Mouse (Mus musculus) heart, postnatal 4 days (tissue): Measurements from ENCODE around the gene Cyp27b1. TPM values are rescaled to one million over a fixed set of nuclear protein-coding genes. Genes with fewer than 3 reads are reported as not detected.
"Not testable (repeated sequence)": the region's sequence is repeated elsewhere in the genome, so short reads cannot be mapped to it uniquely, and the experiment has no call there.

Experiments
- DNase-seq: peaks from one replicate; pipeline ENCODE4 v3.0.0; 2021
- total RNA-seq, 2 experiments: library from RNA; stranded (reverse); gene quantifications; 2 replicates each; pipeline ENCODE4 v1.2.3; 2021

Cyp27b1 gene
- total RNA-seq, 2 experiments from 2014 or later, result 0.45 TPM; not detected in 1

DNA sequence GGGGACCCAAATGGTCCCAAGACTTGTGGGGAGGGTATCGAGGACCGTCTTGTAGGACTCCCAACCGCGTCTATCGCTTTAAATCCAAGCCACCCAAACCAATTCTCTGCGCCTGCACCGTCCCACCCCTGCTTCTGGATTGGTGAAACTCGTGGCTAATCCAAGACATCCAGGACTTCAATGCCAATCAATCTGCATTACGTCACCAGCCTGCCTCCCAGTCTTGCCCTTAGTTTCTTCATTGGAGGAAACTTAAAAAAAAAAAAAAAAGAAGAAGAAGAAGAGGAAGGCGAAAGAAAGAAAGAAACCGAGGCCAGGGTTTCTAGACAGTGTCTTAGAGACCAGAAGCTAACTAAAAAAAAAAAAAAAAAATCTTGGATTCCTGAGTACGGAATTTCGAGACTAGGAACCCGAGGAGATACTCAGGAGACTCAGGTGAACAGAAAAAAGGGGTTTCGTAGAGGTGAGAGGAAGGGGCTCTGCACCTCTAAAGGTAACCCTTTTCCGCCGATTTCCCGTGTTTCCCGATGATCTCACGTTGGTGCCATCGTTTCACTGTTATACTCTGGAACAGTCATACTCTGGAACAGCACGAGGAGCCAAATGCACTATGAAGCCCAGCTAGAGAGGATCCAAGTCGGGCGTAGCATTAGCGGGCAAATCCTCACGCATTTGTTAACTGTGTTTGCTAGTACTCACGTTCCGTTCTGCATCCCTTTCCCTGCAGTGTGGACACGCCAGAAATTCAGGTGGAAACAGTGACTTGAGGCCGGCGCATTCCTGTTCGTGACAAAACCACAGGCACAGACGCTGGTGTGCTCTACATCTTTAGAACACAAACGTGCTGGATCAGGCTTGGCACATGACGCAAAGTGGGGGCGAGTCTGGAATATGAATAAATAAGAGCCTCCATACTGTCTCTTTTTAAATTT lies 22.4 kb downstream of the Cyp27b1 start, which contains the start of gene Tspan31:
TSS of gene Tspan31 (minus strand) at position 75 of the 932 bp plus-strand sequence.
- peak; percentile 88 for DNase-seq

DNA sequence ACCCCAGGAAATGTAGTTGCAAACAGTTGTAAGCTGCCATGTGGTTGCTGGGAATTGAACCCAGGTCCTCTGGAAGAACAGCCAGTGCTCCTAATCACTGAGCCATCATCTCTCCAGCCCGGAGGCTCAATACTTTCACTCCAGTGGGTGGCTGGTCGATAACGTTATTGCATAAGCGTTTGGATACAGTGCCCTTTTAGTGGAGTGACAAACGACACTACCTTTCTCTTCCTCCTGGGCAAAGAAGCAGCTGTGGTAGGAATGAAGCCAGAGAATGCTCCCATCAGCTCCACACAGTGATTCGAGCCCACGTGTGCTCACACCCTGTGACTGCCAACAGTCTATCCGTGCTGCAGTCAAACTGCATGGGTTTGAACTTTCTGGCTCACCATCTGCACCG lies 23.2 kb downstream of the Cyp27b1 start:
- no peak for DNase-seq

DNA sequence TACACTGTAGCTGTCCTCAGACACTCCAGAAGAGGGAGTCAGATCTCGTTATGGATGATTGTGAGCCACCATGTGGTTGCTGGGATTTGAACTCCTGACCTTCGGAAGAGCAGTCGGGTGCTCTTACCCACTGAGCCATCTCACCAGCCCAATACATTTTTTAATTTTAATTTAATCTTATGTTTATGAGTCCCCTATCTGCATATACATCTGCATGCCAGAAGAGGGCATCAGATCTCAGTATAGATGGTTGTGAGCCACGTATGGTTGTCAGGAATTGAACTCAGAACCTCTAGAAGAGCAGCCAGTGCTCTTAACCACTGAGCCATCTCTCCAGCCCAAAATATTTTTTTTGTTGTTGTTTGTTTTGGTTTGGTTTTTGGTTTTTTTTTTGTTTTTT lies 24.2 kb downstream of the Cyp27b1 start:
- not testable (repeated sequence) for DNase-seq

DNA sequence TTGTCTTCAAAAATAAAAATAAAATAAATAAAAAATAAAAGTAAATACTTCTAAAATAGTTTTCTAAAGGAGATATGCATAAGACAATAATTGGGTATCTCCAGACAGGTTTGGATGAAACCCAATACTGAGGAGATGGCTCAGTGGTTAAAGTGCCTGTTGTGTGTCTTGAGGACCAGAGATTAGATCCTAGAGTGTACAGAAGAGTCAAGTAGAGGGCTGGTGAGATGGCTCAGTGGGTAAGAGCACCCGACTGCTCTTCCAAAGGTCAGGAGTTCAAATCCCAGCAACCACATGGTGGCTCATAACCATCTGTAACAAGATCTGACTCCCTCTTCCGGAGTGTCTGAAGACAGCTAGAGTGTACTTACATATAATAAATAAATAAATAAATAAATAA lies 24.9 kb downstream of the Cyp27b1 start:
- DNase-seq, result not testable (repeated sequence)

DNA sequence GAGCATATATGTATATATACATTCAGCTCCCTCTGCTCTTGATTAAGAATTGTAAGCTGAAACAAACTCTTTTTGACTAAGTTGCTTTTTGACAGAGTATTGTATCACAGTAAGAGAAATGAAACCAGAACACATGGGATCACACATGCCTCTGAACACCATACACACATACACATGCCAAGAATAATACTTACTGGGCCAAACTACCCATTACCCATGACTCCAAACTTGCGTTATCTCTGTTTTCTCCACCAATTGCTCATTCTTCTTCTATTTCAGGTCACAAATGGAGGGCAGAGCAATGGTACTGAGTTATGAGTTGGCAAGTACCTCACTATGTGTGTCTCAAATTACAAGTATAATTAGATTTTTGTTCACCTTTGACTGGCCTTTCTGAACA lies 25.9 kb downstream of the Cyp27b1 start:
- no peak for DNase-seq

DNA sequence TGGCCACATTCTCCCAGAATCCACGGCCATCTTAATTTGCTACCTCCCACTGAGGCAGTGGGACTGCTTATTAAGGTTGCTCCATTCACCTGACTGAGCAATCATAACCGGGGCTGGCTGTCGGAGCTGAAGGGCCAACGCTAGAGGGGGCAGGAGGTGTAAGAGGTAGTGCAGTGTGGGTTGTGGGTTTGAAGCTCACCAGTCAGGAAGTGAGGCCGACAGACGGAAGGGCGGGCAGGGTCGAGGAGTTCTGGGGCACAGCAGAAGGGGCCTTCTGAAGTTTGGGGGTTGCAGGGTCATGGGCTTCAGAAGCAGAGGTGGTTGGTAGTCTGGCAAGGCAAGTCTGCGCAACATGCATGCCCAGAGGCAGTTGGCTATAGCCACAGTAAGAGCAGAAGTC lies 27.0 kb downstream of the Cyp27b1 start, which contains the start of gene Agap2:
TSS of gene Agap2 (plus strand) at position 205 of the 400 bp plus-strand sequence.
- no peak for DNase-seq

DNA sequence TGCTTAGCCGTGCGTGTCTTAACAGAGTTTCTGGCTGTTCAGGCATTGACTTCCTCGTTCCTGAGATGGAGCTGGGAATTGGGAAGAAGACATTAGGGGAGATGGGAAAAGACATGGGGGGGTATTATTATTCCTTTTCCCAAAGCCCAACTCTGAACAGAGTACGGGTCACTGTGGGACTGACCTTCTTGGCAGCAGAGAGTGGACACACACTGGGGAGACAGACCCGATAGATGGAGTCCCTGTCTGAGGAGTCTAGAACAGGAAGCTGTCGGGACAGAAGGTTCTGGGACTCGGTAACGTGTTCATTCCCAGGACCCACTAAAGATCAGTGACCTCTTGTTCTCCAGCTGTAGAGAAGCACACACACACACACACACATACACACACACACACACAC lies 27.6 kb downstream of the Cyp27b1 start:
- DNase-seq, result no peak

DNA sequence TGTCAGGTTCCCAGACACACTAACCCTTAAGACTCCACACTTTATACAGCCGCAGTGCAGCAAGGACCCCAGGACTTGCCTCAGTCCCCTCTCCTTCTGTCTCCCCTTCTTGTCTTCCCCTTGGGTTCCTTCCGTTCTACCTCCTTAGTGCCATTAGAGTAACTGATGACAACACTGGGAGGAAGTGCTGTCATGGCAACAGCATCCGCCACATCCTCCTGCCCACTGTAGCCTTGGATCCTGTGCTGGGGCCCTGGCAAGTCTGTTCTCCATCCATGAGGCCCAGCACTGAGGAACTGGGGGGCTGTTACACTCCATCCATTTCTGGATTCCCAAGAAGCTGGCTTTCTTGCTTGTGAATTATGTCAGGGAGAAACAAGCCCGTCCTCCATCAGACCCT lies 28.0 kb downstream of the Cyp27b1 start:
- no peak for DNase-seq

DNA sequence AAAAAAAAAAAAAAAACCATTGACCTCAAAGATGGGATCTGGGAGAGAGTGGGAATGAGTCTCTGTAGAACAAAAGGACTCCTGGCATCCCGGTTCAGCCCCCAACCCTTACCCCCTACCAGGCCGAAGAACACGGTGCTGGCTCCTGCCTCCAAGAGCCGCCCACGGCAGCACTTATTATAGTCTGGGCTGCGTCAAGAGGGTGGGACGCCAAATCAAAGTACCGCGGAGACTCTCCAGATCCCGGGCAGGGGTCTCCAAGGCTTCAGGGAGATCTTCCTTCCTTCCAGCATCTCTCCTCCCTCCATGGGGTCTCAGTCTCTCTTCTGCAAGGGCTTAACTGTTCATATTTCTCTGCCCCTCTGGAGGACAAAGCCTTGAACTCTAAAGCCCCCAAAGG lies 29.5 kb downstream of the Cyp27b1 start:
- no peak for DNase-seq

DNA sequence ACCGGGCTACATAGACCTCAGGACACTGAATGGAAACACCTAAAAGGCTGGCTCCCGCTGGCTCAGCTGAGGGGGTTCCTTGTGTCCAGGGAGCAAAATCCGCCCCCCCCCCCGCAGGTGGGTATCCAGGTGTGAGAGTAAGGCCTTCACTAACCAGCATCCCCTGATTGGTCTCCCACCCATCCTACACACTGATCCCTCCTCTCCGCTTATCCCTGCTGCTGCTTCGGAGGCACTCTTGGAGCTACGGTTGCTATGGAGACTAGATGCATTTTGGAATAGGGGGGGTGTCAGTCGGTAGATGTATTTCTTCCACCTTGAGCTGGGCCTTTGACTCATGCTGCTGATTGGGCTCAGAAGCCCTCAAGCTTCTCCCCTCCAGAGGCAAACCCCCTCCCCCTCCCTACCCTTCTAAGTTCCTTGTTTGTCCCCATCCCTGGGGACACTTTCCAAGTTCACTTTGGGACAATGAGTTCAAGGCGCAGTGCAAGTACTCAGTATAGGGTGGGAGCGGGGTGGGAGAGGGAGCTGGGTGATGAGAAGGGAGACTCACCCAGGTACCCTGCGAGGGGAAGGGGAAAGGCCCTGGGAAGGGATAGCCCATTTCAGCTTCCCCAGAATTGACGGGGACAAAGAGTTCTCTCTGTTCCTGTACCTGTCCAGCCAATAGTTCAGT lies 30.1 kb downstream of the Cyp27b1 start:
- DNase-seq, result no peak

DNA sequence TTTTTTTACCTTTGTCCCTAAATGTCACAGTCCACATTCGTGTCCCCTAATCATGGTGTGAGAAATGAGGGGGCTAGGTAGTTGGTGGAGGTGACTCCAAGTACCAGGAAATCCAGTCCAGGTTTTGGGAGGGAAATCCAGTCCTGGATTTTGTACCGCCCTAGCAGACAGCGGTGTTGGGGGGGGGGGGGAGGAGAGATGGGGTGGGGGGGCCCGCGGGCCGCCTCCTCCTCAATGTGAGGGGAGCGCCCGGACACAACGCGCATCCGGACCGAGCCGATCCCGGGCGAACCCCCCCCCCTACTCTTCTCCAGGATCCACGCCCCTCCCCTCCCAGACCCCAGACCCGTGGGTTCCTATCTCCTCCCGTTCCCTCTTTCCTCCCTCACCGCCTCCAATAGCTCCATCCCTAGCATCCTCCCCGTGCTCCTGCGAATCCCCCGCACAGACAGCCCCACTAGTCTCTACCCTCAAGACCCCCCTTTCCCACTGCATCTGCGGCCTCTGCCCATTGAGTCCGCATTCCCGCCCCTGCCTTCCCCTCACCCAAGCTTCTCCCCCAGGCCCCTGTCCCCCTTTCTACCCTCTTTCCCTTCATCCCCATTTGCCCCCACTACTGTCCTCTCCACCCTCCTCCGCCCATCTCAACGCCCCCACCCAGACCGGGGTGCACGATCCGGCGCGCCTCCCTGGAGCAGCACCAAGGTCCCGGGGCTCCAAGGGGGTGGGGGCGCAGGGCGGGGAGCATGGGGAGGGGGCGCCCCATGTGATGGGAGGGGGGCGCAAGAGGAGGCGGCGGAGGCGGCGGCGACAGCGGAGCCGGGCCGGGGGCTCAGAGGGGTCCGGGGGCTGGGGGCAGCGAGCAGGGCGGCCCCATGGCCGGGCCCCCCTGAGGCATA lies 30.9 kb downstream of the Cyp27b1 start:
- DNase-seq, result peak; percentile 57

DNA sequence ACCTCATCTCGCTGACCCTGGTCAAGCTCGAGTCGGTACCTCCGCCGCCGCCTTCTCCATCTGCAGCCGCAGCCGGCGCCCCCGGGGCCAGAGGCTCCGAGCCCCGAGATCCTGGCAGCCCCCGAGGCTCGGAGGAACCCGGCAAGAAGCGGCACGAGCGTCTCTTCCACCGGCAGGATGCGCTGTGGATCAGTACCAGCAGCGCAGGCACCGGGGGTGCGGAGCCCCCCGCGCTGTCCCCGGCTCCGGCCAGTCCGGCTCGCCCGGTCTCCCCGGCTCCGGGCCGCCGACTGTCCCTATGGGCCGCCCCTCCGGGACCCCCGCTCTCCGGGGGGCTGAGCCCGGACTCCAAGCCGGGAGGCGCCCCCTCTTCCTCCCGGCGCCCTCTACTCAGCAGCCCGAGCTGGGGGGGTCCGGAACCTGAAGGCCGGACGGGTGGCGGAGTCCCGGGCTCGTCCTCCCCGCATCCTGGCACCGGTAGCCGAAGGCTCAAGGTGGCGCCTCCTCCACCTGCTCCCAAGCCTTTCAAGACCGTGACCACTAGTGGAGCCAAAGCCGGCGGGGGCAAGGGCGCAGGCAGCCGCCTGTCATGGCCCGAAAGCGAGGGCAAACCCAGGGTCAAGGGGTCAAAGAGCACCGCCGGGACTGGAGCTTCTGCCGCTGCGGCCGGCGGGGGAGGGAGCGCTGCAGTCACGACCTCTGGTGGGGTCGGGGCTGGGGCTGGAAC lies 31.8 kb downstream of the Cyp27b1 start:
- peak; percentile 35 for DNase-seq

DNA sequence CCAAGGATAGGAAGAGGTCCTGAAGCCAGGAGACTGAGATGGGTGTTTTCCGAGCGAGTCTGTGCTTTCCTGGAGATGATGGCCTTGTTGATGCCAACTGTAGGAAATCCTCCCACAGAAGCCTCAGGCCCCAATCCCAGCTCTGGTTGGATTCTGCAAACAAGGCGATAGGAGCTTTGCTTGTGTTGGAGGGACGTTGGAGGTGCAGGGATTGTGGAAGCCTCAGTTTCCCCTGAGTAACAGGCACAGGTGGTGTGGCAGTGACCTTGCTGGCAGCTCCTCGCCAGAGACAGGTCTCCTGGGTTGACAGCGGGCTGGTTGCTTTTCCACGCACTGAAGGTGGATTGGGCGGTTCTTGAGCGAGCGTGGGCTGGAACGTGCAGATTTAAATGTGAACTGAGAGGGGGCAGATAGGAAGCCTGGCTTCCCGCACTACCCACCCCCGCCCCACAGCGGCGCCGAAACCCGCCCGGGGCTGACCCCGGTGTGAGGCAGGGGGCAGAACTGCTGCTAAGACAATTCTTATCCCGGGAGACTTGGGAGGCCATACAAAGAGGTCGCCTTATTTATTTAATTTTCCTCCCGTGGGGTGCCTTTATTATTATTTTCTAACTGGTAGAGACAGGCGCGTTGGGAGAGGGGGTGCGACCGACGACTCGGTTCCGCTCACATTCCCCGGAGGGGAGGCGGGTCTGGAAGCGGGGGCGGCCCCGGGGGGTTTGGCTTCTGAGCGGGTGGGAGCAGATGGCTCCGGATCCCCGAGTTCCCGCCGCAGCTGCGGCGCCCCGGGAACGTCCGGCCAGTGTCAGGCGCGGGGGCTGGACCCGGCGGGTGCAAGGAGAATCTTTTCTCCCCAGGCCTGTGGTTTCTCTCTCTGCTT lies 33.1 kb downstream of the Cyp27b1 start:
- DNase-seq, result peak; percentile 61

DNA sequence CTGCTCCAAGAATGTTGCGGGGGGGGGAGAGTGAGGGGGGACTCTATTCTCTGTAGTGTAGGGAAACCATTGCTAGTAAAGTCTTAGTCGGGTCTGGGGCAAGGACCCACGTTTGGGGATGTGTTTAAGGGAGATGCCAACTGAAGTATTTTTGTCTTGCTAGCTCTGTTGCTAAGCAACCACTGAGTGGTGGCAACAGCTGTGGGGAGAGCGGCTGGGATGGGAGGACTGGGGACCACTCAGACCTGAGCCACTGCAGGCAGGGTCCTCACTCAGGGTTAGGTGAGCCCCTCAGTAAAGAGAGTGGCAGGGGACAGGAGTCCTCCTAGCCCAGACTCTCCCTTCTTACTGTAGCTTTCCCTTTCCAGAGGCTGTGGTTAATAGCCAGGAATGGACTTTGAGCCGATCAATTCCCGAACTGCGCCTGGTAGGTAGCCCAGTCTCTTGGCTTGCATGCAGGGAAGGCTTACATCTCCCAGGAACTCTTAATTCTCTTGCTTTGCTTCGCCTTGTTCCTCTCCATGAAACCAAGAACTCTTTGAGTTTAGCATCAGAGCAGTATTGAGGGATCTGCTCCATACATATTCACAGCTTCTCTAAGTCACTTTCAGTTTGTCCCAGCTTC lies 34.1 kb downstream of the Cyp27b1 start:
- no peak for DNase-seq

DNA sequence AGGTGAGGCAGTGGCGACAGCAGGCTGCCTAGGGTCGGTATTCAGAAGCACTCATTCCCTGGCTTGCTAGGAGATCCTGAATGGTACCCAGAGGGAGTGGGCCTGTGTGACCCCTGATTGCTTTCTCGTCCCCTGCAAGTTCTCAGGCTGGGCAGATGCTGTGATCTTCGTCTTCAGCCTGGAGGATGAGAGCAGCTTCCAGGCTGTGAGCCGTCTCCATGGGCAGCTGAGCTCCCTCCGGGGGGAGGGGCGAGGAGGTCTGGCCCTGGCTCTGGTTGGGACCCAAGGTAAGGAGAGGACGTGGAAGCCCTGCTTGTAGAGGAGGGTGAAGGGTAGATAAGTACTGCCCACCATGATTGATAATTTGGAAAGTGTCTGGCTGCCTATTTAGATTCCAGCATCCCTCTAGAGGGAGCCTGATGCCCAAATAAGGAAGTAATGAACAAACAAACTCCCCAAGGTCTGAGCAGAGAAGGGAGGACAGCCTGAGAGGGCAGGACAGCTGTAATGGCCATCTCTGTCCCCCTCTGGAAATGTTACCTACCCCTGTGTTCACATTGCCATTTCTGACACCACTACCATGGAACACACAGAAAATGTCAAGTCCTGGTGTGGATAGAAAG lies 35.4 kb downstream of the Cyp27b1 start:
- no peak for DNase-seq

DNA sequence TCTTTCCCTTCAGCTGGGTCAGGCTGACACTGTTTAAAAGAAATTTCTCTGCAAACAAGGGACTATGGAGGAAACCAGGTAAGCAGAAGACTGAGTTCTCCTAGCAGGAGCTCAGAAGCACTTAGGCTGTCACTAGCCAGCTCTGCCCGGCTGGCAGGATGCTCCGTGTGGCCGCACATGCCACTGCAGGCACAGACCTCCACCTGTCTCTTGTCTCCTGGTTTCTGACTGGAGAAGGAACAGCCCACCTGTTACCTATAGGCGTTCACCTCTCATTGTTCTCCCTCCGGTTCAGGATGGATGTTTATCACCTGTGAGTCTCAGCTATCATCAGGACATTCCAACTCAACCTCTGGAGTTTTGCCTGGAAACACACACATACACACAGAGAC lies 35.9 kb downstream of the Cyp27b1 start:
- no peak for DNase-seq

DNA sequence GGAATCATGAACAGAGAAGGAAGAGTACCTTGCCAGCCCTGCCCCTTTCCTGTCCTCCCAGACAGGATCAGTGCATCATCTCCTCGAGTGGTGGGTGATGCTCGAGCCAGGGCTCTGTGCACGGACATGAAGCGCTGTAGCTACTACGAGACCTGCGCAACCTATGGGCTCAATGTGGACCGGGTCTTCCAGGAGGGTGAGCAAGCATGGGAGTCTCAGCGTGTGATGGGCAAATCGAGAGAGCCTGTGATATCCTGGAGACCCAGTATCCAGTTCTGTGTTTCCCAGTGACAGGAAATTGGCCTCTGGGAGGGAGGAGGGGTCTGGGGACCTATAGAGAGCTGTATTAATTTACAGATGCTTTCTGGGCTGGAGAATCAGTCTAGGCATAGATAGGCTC lies 37.0 kb downstream of the Cyp27b1 start:
- DNase-seq, result no peak

DNA sequence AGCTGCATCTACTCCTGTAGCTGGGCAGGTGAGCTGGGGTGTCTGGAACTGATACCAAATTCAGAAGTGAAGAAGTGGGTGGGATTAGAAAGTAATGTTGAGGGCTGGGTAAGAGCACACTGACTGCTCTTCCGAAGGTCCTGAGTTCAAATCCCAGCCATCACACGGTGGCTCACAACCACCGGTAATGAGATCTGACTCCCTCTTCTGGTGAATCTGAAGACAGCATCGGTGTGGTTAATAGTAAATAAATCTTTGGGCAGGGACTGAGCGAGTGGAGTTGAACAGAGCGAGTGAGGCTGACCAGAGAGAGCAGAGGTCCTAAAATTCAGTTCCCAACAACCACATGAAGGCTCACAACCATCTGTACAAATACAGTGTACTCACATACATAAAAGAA lies 37.6 kb downstream of the Cyp27b1 start:
- no peak for DNase-seq

DNA sequence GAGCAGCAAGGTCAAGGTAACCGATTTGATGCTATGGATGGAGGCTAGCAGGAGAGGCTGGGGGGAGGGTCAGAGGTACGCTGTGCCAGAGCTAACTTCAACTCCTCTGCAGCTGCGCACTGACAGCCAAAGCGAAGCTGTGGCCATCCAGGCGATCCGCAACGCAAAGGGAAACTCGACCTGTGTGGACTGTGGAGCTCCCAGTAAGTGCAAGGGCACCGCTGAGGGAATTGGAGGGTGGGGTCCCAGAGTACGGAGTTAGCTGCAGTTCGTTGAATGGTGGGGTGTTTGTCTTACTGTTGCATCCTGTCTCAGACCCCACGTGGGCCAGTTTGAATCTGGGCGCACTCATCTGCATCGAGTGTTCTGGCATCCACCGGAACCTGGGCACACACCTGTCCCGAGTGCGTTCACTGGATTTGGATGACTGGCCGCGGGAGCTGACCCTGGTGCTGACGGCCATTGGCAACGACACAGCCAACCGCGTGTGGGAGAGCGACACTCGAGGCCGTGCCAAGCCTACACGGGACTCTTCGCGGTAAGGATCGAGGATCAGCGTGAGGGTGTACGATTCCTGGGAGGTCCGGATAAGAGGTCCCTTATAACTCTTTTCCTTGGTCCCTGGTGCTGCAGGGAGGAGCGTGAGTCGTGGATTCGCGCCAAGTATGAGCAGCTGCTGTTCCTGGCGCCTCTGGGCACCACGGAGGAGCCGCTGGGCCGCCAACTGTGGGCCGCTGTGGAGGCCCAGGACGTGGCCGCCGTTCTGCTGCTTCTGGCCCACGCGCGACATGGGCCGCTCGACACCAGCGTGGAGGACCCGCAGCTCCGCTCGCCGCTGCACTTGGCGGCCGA lies 42.7 kb downstream of the Cyp27b1 start:
- peak; percentile 67 for DNase-seq
